Mouse (Mus musculus) embryonic facial prominence, embryonic 14.5 days (tissue): Measurements from ENCODE around the gene Gucy2c. TPM values are rescaled to one million over a fixed set of nuclear protein-coding genes. Genes with fewer than 3 reads are reported as not detected.

Source experiments
- ATAC-seq: fragments of 200-750 bp; cut with Nextera tagmentation; 2 replicates; pipeline ENCODE4 v1.8.0; 2017; ENCODE audit warnings: low read depth, moderate number of reproducible peaks, moderate TSS enrichment
- DNase-seq: peaks from one replicate; pipeline ENCODE4 v3.0.0-alpha.2; 2015; ENCODE audit warnings: low spot score
- H3K27ac ChIP-seq: fragments of 300-500 bp; sonication (generic); replicated peaks from 2 replicates; pipeline ENCODE4 v1.5.1; 2014; ENCODE audit warnings: low read depth, mild to moderate bottlenecking, low read length, moderate library complexity
- H3K27me3 ChIP-seq: fragments of 300-500 bp; sonication (generic); replicated peaks from 2 replicates; pipeline ENCODE4 v1.6.1; 2014; ENCODE audit warnings: low read length; ENCODE audit not compliant: control insufficient read depth, insufficient read depth
- H3K36me3 ChIP-seq: fragments of 300-500 bp; sonication (generic); 2 replicates; pipeline ENCODE4 v1.6.1; 2014; ENCODE audit warnings: low read length, mixed read lengths; ENCODE audit not compliant: control insufficient read depth, insufficient read depth
- H3K4me1 ChIP-seq: fragments of 300-500 bp; sonication (generic); 2 replicates; pipeline ENCODE4 v1.6.1; 2014; ENCODE audit warnings: antibody characterized with exemption, low read length; ENCODE audit not compliant: control insufficient read depth, insufficient read depth
- H3K4me2 ChIP-seq: fragments of 300-500 bp; sonication (generic); 2 replicates; pipeline ENCODE4 v1.6.1; 2014; ENCODE audit warnings: low read depth, mild to moderate bottlenecking, low read length, moderate library complexity, mixed read lengths
- H3K4me3 ChIP-seq: fragments of 300-500 bp; sonication (generic); 2 replicates; pipeline ENCODE4 v1.5.1; 2014; ENCODE audit warnings: low read depth, mild to moderate bottlenecking, low read length
- H3K9ac ChIP-seq: fragments of 300-500 bp; sonication (generic); 2 replicates; pipeline ENCODE4 v1.6.1; 2014; ENCODE audit warnings: low read depth, mild to moderate bottlenecking, low read length, moderate library complexity, mixed read lengths
- H3K9me3 ChIP-seq: fragments of 300-500 bp; sonication (generic); 2 replicates; pipeline ENCODE4 v1.6.1; 2016; ENCODE audit warnings: low read length; ENCODE audit not compliant: control insufficient read depth
- WGBS: fragments of 180-500 bp; shearing (Covaris S2); extraction: QIAGEN DNeasy Blood & Tissue Kit; methylation state at CpG from one replicate; pipeline ENCODE4 v1.1.7; 2014; 5-methylcytosine and 5-hydroxymethylcytosine counted together
- polyA plus RNA-seq: library from polyadenylated mRNA; unstranded; fragments of >200 nt; fragmentation: Nextera tagmentation; extraction: Ambion mirVana; gene quantifications from 2 replicates; pipeline ENCODE4 v1.2.1, GENCODE M21; 2014

Gucy2c gene
- polyA plus RNA-seq, 1 experiment from 2014 or later: 0.15 TPM

- Histone ChIP-seq H3K27ac (no peak overlapping the region), H3K36me3 (no peaks in the 10 kb centered on the region), H3K27me3 (no peaks in the 10 kb centered on the region), H3K4me3 (no peak overlapping the region), H3K4me2 (no peak overlapping the region), H3K9me3 (no peaks in the 10 kb centered on the region), H3K9ac (no peak overlapping the region), H3K4me1 (no peaks in the 10 kb centered on the region)
- DNase-seq (no peak), ATAC-seq (no peak)
- WGBS: 85% methylated on average over 6 of the region's 6 CpGs
These were observed 73.0 kb downstream of the Gucy2c start for GRCm38 (mm10) chr6:136708597-136708996.

- Histone ChIP-seq H3K27ac (no peak overlapping the region), H3K27me3 (no peaks in the 10 kb centered on the region), H3K36me3 (no peaks in the 10 kb centered on the region), H3K9me3 (no peaks in the 10 kb centered on the region), H3K4me1 (no peaks in the 10 kb centered on the region), H3K4me3 (no peak overlapping the region), H3K9ac (no peak overlapping the region), H3K4me2 (no peak overlapping the region)
- ATAC-seq (no peak), DNase-seq (no peak)
- 92% methylated on average over 3 of the region's 3 CpGs for WGBS
These were observed 79.7 kb downstream of the Gucy2c start for GRCm38 (mm10) chr6:136701878-136702277.

GRCm38 (mm10) chr6:136701185-136701584 lies 80.4 kb downstream of the Gucy2c start:
- no peaks in the 10 kb centered on the region for H3K36me3 ChIP-seq
- no peak overlapping the region for H3K9ac ChIP-seq
- no peaks in the 10 kb centered on the region for H3K4me1 ChIP-seq
- H3K27me3 ChIP-seq: no peaks in the 10 kb centered on the region
- DNase-seq (no peak), ATAC-seq (no peak)
- no peak overlapping the region for H3K4me3 ChIP-seq
- WGBS: 72% methylated on average over 5 of the region's 5 CpGs
- no peak overlapping the region for H3K27ac ChIP-seq
- no peak overlapping the region for H3K4me2 ChIP-seq
- H3K9me3 ChIP-seq: no peaks in the 10 kb centered on the region

GRCm38 (mm10) chr6:136691314-136691713 lies 90.3 kb downstream of the Gucy2c start:
- WGBS: 89% methylated on average over 6 of the region's 6 CpGs
- Histone ChIP-seq H3K4me3 (no peak overlapping the region), H3K4me1 (no peaks in the 10 kb centered on the region), H3K4me2 (no peak overlapping the region), H3K36me3 (no peaks in the 10 kb centered on the region), H3K27me3 (no peaks in the 10 kb centered on the region), H3K27ac (no peak overlapping the region), H3K9ac (no peak overlapping the region), H3K9me3 (0 out of 2 replicates have a peak, but pooled peaks cover 7% of the 10 kb centered on the region)
- no peak for ATAC-seq
- no peak for DNase-seq

GRCm38 (mm10) chr6:136690527-136690926 lies 91.0 kb downstream of the Gucy2c start:
- ATAC-seq (no peak), DNase-seq (no peak)
- H3K4me1 ChIP-seq: no peaks in the 10 kb centered on the region
- no peaks in the 10 kb centered on the region for H3K27me3 ChIP-seq
- WGBS: 64% methylated on average over 5 of the region's 5 CpGs
- 0 out of 2 replicates have a peak, but pooled peaks cover 7% of the 10 kb centered on the region for H3K9me3 ChIP-seq
- no peak overlapping the region for H3K4me3 ChIP-seq
- no peak overlapping the region for H3K27ac ChIP-seq
- no peak overlapping the region for H3K4me2 ChIP-seq
- H3K36me3 ChIP-seq: no peaks in the 10 kb centered on the region
- no peak overlapping the region for H3K9ac ChIP-seq

GRCm38 (mm10) chr6:136689790-136690413 lies 91.7 kb downstream of the Gucy2c start:
- Histone ChIP-seq H3K27ac (peak overlapping the region; percentile 59), H3K27me3 (no peaks in the 10 kb centered on the region), H3K4me1 (no peaks in the 10 kb centered on the region), H3K4me3 (no peak overlapping the region), H3K36me3 (no peaks in the 10 kb centered on the region), H3K4me2 (no peak overlapping the region), H3K9me3 (0 out of 2 replicates have a peak, but pooled peaks cover 7% of the 10 kb centered on the region), H3K9ac (no peak overlapping the region)
- ATAC-seq (no peak), DNase-seq (no peak)
- WGBS: 54% methylated on average over 14 of the region's 15 CpGs

- Histone ChIP-seq H3K9ac (no peak overlapping the region), H3K4me2 (no peak overlapping the region), H3K4me1 (no peaks in the 10 kb centered on the region), H3K27me3 (no peaks in the 10 kb centered on the region), H3K27ac (no peak overlapping the region), H3K4me3 (no peak overlapping the region), H3K36me3 (no peaks in the 10 kb centered on the region), H3K9me3 (no peaks in the 10 kb centered on the region)
- ATAC-seq (no peak), DNase-seq (no peak)
- WGBS: 81% methylated on average over 5 of the region's 5 CpGs
These were observed 96.1 kb downstream of the Gucy2c start for GRCm38 (mm10) chr6:136685433-136685832.

- Histone ChIP-seq H3K27me3 (no peaks in the 10 kb centered on the region), H3K4me3 (no peak overlapping the region), H3K4me2 (no peak overlapping the region), H3K9me3 (no peaks in the 10 kb centered on the region), H3K4me1 (no peaks in the 10 kb centered on the region), H3K9ac (no peak overlapping the region), H3K36me3 (no peaks in the 10 kb centered on the region), H3K27ac (no peak overlapping the region)
- 83% methylated on average over 11 of the region's 11 CpGs for WGBS
- DNase-seq (no peak), ATAC-seq (no peak)
These were observed 97.9 kb downstream of the Gucy2c start for GRCm38 (mm10) chr6:136683410-136684334.
